Mouse (Mus musculus): Measurements from ENCODE around the gene Gm12248.

DNA sequence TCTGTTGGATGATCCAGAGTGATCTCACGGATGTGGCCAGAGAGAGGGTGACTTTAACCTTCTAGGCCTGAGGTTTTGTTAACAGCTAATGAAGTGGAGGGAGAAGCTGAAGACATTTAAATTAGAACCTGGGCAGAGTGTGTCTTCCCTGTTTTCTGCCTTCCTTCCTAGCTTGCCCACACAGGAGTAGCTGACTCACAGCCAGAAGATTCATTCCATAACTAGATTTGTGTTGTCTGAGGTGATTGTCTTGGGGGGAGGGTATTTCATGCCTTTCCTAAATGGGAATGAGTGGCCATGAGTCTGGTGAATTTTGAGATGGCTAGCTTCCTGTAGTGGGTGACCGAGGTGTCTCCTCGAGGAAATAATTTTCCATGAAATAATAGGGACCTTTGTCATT, 76.6 kb downstream of the Gm12248 start:
- TF ChIP-seq GATA1 (IDR thresholded peaks at IDR 0.05; ENCODE audit: borderline replicate concordance, low read length) (no peak), FLI1 (IDR thresholded peaks at IDR 0.05; ENCODE audit: low read length) (no peak)
